Mouse (Mus musculus): Measurements from ENCODE around the gene P2rx2.

- no peak for TF ChIP-seq POLR2A (IDR thresholded peaks at IDR 0.05; ENCODE audit: low read depth, low read length)
- no peak for TF ChIP-seq CTCF (IDR thresholded peaks at IDR 0.05; ENCODE audit: borderline replicate concordance, insufficient read depth, low read length)
Measured at GRCm38 (mm10) chr5:110390631-110391030, 47.6 kb upstream of the P2rx2 start.
